Mouse (Mus musculus): ENCODE data around the gene Lrp1.

Lrp1 gene

DNA sequence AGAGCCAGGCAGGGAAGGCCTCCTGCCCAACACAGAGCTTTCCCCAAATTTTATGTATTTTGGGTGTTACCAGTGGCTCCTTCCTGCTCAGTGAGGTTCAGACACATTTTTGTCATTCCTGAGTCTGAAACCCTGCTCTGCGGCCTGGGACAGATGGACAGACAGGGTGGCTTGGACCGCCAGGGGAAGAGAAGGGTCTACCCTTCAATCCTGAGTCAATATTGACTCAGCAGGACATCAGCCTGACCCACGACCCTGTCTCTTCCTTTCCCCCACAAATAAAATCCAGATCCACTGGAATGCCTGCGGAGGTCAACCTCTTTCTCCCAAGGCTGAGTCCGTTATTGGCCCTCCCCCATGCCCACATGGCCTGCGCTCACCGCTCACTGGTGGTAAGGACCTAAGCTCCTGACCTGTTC lies 4.7 kb downstream of the Lrp1 start:
- no peak for DNase-seq (ENCODE audit: low spot score in 2 of 2)

- no peak for DNase-seq (ENCODE audit: low spot score in 2 of 2)
Measured at GRCm38 (mm10) chr10:127615591-127615990, 5.4 kb downstream of the Lrp1 start.

DNA sequence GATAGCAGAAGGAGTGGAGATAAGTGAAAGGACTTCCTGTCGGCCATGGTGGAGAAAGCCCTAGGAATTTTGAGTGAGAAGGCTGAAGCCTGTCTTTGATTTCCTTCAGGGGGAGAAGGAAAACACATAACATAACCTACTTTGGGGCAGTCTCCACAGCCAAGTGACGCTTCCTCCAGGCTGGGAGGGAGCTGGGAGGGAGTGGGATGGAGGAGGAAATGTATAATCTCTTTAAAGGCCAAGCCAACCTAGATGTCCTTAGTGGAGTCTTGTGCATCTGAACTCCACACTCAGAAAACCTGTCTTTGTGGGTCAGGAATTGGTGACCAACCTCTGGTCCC lies 5.9 kb downstream of the Lrp1 start:
- DNase-seq (ENCODE audit: low spot score in 2 of 2) = no peak

DNA sequence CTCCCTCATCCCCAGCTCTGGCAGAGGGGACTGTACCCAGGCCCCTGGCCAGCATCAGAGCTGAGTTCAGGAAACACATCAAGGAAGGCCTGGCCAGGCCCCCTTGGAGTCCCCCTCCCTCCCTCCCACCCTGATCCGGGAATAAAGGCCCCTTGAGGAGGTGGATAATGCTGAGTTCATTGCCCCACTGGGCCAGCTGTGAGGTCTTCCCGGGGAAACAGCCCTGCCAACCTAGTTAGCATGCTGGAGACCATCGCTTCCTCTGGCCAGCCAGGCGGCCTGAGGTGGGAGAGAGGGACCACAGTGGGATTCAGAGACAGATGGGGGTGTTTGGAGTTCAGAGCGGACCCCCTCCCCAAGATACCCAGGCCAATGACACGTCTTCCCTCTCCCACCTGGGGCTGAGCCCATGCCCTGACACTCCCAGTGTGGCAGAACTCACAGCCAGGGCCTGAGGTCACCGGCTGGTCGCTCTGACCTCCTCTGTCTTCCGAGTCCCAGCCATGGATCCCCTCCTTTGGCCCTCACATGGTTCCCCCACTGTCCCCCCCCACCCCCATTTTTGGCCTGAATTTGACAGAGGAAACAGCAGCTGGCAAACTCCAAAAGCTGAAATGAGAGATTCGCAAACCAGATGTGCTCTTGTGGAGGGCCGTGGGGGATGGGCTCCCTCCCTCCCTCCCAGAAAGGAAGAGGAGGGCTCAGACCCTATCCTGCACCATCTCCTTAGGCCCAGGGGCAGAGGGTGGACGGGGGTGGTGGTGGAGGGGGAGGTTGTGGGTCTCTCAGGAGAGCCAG lies 6.5 kb downstream of the Lrp1 start:
- DNase-seq (ENCODE audit: low spot score in 2 of 2) = no peak

DNA sequence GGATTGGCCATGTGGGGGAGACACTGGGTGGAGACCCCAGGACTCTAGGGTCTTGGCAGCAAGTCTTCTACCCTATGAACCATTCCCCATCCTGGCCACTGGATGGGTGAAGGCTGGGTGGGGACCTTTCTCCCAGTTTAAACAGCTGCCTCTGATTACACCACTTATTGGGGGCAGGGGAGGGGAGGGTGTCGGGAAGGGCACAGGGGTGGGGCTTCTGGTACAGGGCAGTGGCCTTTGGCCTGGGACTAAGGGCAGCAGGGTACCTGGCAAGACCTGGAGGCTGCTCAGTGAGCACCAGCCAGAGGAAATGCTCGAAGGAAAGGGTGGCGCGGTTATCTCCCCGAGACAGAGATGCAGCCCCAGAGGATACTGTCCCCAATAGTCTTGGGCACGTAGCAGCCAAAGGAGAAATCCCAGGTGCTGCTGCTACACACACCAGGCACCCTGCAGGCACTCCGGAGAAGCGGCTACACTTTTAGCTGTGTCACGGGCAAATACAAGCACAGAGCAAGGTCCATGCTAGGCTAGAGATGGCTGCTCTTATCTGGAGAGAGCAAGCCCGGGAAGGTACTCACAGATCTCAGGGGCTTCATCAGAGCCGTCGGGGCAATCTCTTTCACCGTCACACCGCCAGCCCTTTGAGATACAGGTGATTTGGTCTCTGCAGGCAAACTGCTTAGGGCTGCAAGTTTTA lies 8.7 kb downstream of the Lrp1 start:
- no peak for DNase-seq (ENCODE audit: low spot score in 2 of 2)

- no peak for DNase-seq (ENCODE audit: low spot score in 2 of 2)
Measured at GRCm38 (mm10) chr10:127610066-127610415, 10.9 kb downstream of the Lrp1 start.

DNA sequence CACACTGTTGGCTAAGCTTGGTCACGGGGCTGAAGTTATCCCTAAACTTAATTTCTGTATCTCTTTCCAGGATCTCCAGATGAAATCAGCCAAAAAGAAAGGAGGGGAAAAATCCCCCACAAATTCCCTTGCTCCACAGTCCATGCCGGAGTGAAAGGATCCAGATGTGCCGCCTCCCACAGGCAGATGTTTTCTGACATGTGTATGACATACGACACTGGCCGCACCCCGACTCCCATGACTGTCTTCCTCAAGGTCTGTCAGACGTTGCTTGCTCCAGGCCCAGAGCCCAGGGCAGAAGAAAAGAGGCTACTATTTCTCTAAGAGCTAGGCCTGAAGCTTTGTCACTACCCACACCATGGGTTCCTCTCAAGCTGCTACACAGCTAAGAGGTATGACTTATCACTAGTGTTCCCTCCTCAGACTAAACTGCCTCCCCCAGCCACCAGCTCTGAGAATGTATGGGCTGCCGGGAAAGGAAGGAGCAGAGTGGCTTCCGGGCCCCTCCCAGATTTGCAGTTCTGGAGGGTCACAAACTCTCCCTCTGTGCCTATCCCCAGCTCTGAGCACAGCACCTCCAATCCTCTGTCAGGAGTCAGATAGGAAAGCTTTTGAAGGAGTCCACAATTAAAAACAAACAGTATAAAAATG lies 11.4 kb downstream of the Lrp1 start:
- no peak for DNase-seq (ENCODE audit: low spot score in 2 of 2)

GRCm38 (mm10) chr10:127607059-127607458 lies 13.9 kb downstream of the Lrp1 start:
- no peak for DNase-seq (ENCODE audit: low spot score in 2 of 2)

- DNase-seq (ENCODE audit: low spot score in 2 of 2) = no peak
Measured at GRCm38 (mm10) chr10:127605756-127606155, 15.2 kb downstream of the Lrp1 start.

DNA sequence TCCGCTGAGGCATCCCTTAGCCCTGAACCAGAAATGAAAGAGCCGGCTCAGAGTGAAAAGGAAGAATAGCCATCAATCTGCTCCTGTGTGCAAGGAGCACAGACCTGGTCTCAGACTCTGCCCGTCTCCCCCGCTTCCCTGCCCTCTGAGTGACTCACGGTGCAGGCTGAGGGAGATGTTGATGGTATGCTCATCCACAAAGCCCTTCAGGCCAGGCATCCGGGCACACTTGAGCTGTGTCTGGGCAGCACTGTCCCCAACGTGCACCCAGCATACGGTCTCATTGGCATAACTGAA lies 15.7 kb downstream of the Lrp1 start:
- DNase-seq (ENCODE audit: low spot score in 2 of 2) = no peak

DNA sequence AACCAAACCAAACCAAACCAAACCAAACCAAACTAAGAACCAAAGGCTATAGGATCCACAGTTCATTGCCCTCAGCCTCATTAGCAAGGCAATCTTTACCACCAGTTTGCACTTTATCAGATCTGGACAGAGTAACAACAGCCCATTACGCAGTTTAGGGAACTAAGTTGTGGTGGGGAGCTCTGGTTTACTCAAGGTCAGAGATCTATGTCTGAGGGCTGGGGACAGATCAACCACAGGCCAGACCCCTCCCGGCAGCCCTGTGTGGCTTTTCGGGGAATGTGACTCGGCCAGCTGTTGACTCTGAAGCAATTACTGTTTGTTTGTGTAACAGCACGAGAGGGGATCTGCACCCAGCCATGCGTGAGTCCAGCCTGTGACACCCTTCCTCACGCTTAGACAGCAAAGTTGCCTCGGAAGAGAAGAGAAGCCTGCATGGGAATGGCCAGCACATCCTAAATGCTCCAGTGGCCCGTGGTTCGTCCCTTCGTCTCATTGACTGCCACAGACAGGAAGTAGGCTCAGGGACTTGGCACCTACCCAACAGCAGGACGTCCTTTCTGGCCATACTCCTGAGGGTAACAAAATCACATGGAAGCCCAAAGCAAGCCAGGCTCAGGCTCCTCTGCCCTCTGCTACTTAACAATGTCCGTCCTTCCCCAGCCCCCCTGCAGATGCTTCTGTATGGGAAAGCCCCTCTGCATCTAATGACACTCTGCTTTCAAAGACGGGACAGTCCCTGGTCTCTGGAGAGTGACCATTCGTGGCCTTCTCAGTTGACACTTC lies 16.3 kb downstream of the Lrp1 start:
- DNase-seq (ENCODE audit: low spot score in 2 of 2) = no peak

- DNase-seq (ENCODE audit: low spot score in 2 of 2) = no peak
Measured at GRCm38 (mm10) chr10:127603437-127604371, 17.2 kb downstream of the Lrp1 start.

- no peak for DNase-seq (ENCODE audit: low spot score in 2 of 2)
Measured at GRCm38 (mm10) chr10:127602194-127602593, 18.8 kb downstream of the Lrp1 start.

DNA sequence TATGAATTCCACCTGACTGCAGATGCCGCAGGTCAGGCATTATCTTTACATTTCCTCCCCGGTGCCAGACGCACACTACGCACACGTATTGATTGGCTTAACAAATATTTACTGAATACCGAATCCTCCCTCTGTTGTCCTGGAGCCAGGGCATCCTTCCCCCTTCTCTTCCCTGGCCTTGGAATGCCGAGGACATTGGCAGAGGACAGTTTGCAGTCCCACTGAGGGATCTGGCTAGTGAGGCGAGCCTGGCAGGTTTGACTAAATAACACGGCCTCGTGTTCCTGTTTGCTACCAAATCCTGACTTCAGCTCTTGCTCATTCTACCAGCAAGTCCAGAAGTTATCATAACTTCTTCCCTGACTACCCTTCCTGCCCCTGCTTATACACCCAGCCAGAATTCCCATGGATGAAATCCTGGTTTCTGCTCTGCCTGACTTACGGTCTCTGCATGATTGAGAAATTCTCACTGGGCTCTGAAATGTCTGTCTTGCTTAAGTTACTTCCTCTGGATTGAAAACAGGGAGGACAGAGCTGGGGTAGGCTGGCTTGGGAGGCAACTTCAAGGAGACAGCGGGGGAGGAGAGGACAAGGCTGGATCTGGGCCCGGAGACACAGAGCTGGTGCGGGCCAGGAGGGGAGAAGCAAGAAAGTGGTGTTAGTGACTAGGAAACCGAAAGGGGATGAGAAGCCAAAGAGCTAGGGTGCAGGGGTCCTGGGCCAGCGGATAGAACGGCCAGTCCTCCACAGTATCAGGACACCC lies 21.0 kb downstream of the Lrp1 start:
- no peak for DNase-seq (ENCODE audit: low spot score in 2 of 2)

DNA sequence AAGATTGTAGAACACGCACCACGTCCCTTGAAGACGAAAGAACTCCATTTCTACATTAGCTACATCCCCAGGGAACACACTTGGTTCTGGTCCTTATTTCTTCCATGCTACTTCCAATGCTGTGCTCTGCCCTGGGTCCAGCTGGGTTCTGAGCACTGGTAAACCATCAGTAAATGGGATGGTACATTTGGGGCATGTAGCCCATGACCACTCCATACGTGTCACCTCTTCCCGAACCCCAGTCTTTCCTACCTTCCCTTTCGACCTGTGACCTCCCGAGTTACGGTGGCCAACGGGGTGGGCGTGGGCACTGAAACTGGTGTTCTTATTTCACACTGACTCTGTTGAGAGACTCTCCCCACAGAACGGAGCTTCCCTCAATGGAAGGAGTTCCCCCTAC lies 21.7 kb downstream of the Lrp1 start:
- DNase-seq (ENCODE audit: low spot score in 2 of 2) = no peak

DNA sequence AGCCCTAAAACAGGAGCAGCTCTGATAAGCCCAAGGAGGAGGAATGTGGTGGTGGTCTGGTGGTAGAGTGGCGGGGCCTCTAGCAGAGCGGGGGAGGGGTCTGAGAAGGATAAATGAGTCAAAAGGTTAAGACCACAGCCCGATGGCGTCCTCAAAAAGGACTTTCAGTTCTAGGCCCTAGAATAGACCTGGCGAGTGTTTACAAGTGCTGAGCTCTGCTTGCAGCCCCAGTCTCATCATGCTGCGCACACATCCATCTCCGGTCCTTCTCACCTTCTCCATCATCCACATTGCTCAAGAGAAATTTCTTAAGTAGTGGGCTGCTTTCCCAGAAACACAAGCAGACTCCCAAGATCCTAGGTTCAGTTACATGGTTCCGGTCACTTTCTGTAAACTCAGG lies 22.3 kb downstream of the Lrp1 start:
- DNase-seq (ENCODE audit: low spot score in 2 of 2) = no peak

DNA sequence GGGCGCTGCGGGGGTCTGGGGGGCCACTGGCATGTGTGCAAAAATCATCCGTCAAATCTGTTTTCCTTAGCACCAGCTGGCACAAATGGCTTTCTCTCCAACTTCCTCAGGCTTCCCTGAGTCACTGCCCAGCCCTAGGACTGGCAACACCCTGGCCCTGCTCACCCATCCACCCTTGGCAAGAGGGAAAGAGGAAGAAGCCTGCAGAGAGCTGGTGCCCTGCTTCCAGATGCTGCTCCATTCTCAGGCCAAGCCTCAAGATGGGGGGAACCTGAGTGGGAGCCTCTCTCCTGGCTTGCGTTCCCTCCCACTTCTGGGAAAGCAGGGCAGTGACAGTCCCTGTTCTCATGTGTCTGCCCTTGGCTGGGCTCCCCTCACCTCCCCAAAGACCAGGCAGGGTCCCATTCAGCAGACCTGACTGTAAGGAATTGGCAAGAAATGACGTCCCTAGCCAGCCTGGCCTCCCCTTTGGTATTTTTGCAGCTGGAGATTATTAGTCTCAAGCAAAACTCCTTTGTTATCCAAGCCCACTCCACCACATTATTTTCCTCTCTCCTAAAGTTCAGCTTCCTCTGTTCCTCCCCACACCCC lies 23.5 kb downstream of the Lrp1 start:
- DNase-seq (ENCODE audit: low spot score in 2 of 2) = no peak

GRCm38 (mm10) chr10:127596321-127596941 lies 24.5 kb downstream of the Lrp1 start:
- no peak for DNase-seq (ENCODE audit: low spot score in 2 of 2)

DNA sequence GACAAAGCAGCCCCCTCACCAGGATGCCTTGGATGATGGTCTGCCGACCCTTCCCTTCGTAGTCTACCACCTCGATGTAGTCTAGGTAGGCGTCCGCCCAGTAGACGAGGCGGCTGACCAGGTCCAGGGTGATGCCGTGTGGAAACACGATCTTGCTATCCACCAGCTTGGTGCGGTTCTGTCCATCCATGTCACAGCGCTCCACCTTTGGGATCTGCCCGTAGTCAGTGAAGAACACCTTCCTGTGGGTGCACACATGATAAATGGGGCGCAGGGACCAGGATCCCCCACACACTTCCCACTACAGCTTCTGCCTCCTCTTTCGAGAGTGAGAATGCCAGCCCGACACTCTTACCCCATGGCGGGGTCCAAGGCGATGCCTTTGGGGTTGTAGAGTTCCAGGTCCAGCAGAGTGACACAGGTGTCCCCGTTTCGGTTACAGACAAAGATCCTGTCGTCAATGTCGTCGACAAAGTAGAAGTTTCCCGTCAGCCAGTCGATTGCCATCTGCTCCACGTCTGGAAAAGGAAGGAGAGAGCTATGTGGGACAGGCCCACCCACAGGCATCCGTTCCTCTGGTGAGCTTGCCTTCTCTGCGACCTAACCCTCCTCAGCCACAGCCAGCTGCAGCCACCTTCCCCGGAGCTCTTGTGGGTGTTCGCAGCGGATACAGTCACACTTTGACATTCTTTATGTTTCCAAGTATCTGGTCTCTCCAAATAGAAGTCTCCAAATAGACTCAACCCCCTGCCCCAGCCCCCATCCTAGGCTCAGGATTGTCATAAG lies 25.8 kb downstream of the Lrp1 start:
- DNase-seq (ENCODE audit: low spot score in 2 of 2) = no peak
